Mouse (Mus musculus) urinary bladder, postnatal 10 days (tissue): ENCODE data around the gene Prkag3.

ENCODE experiments used
- DNase-seq: peaks from one replicate; pipeline ENCODE4 v3.0.0; 2022; ENCODE audit warnings: low spot score

Prkag3 gene

DNA sequence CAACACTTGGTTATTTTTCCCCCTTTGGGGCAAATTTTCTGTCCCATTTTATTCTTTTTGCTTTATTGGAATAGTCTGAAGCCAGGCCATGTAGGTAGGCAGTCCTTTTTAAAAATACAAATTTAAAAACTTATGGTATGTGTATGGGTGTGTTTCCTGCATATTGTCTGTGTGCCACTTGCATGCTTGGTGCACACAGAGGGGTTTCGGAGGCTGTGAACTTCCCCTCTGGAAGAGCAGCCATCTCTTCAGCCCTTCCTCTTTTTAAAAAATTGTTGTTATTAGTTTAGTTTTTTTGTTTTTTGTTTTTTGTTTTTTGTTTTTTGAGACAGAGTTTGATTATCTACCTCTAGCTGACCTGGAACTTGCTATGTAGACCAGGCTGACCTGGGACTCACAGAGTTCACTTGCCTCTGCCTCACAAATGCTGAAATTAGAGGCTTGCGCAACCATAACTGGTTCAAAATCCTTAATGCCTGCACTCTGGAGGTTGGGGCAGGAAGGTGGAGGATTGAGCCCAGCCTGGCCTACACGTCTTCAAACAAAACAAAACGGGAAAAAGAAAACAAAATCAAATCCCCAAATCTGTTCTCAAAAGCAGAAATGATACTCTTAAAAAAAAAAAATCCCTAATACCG is 36.4 kb downstream of the Prkag3 start:
- DNase-seq = no peak

DNA sequence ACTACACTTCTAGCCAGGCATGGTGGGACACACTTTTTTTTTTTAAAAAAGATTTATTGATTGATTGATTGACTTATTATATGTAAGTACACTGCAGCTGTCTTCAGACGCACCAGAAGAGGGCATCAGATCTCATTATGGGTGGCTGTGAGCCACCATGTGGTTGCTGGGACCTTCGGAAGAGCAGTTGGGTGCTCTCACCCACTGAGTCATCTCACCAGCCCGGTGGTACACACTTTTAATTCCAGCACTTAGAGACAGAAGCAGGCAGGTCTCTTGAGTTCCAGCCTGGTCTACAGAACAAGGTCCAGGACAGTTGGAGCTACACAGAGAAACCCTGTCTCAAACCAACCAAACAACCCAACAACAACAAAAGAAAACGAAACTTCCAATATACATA is 37.0 kb downstream of the Prkag3 start:
- no peak for DNase-seq

DNA sequence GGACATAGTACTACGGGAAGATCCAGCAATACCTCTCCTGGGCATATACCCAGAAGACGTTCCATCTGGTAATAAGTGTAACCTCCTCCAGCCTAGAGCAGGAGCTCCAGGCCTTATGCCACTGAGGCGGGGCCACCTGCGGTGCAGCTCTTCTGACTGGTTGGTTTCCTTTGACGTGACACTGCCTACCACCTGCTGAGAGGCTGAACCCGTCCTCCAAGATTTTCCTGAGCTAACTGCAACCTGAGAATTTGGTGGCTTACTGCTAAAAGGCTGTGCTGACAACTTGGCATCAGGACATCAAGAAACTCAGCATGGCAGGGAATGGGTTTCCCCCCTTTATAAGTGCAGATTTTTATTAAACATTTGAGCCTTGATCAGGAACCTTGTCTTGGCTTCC is 39.5 kb downstream of the Prkag3 start:
- DNase-seq = no peak

DNA sequence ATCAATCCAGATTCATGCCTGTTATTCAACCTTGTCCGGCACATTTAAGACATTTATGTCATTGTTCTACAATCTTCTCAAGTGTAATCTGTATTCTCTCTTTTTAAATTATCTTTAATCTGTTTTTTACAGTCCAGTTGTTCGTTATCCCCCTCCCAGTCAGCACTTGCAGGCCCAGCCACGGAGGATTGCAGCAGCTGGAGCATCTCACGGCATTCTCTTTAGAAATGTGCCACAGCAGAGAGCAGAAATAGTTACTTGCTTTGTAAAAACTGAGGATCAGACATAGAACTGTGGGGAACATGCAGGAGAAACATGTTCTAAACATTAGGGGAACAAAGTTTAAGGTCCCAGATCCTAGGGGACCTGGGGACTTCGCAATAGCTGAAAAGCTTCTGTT is 44.0 kb downstream of the Prkag3 start:
- DNase-seq = no peak

DNA sequence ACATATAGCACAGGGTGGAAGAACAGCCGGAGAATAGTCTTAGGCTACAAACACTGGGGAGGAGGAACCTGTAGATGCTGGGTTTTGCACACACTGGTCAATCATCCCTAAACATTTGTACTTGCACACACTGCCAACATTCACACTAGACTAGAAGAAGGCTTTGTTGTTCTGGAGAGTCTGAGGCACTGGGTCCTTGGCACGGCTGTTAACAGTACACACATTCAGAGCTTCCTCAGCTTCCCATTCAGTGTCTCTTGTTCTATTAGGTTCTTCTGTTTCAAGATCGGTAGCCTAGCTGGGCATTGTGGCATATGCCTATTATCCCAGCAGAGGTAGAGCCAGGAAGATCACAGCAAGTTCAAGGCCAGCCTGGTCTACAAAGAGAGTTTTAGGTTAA is 44.9 kb downstream of the Prkag3 start:
- DNase-seq = no peak

DNA sequence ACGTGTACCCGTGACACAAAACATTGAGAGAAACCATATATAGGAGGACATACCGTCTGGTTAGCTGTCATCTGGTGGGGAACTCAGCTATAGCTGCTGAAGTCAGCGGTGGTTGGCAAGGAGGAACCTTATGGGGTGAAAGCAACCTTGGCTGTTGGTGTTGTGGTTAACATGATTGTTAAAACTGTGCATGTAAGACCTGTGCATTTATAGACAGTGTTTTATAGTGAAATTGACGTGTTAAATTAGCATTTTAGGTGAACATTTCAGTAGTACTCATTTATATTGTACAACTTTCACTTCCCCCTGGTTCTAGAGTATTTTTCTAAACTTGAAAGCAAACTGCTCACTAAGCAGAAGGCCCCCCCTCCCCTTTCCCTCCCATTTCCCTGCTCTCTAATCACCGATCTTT is 46.9 kb downstream of the Prkag3 start:
- DNase-seq = no peak

DNA sequence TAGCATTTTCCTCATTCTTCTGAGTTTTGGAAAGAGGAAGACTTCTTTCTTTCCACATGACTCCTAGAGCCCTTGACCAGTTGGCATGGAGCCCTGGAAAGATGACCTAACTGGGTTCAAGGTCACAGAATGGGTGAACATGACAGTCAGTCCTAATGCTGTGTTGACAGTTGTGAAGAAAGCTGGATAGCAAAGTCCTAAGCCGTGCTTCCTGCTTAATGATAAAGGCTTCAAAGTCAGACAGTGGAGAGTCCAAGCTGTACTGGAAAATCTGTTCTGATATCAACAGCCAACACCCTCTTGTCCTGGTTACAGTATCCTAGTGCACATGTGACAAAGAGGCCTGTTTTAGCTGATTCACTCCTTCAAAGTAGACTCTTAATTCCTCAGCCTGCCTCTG is 50.2 kb downstream of the Prkag3 start:
- no peak for DNase-seq

DNA sequence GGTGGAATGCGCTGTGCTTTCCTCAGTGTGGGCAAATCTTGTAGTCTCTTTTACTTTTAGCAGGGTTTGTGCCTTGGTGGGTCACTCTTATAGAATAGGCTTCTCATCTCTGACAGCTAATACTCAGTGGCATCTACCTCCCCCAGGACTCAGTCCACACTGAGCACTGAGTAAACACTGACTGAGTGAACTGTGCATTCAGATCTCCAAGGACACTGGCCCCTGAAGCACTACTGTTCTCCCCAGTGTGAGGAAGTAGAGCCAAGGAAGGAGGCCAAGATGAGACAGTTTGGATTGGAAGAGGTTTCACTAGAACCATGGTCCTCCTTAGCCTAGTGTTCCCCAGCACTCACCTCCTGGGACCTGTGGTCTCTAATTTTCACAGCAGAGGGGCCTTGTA is 50.7 kb downstream of the Prkag3 start:
- DNase-seq = no peak

DNA sequence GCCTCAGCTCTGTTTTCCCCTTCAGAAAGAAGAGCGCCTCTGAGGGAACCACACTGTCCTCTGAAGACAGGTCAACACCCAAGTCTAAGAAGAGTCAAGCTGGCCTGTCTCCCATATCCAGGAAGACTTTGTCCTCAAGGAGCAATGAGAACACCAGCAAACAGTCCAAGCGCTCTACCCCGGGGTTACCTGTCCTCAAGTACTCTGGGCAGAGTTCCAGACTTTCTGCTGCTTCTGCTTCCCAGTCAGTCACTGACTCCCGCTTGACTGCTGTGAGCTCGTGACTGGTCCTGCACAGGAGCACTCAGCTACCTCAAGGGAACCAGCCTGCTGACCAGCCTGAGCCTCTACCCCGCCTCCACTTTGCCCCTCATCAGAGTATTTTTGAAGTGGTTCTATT is 51.6 kb downstream of the Prkag3 start:
- no peak for DNase-seq

DNA sequence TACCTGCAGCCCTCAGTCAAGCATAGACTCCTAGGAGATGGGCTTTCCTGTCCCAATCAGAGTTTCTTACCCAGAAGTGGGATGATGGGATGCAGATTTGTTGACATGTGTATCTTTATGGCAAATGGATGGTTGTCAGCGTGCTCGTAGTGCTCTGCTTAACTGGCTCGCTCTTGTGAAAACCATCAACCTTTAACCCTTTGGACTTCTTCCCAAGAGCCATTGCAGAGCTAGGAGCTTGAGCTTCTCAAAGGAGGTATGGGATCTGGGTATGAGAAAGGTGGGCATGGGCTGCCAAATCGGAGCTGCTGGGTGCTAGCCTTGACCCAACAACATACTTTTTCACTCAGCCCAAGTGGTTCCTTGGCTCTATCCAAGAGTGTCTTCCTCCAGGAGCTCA is 53.2 kb downstream of the Prkag3 start:
- DNase-seq = no peak

DNA sequence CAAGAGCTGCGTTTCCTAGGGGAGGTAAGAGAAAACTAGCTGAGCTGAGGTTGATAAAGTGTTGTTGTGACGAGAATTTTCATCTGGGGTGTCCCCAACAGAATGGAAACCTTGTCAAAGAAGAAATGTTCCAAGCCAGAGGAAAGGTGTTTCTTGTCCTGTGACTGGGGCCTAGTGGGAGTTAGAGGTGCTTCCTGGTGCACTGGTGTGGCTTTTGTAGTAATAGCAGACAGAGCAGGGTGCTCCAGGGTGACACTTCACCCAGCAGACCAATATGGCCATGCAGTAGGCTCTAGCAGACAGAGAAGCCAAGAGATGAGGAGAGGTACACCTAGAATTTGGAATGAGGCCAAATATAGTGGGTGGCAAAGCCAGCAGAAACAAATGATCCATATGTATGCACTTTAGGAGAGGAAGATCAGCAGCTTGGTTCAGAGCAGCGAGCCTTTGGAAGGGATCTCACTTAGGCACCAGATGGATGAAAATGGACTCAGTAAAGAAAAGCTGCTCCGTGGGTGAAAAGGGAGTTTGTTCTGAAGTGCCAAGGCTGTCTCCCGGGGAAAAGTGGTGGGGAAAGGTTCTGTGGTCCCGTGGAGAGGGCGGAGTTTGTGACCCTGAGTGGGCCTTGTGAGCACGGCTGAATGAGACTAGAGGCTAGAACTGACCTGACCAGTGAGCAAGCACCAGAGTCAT is 55.0 kb downstream of the Prkag3 start:
- no peak for DNase-seq
